Mouse (Mus musculus) left cerebral cortex, postnatal 36 days (tissue): Measurements from ENCODE around the gene Dock8. TPM values are rescaled to one million over a fixed set of nuclear protein-coding genes. Genes with fewer than 3 reads are reported as not detected.

ENCODE experiments used
- DNase-seq, 2 experiments: peaks; one replicate each; pipeline ENCODE4 v3.0.0; 2021 to 2022; ENCODE audit warnings: low spot score in 2 of 2, mixed read lengths in 1 of 2
- intact Hi-C: fragments of 180-260 bp; cut with DNase I; formaldehyde crosslinking; loops from one replicate; pipeline ENCODE4 v1.15.1; 2025
- total RNA-seq, 2 experiments: library from RNA; stranded (reverse); gene quantifications; 2 replicates each; pipeline ENCODE4 v1.2.3; 2021

The Dock8 gene
- 1 to 10 TPM; 2.3 to 4.6 TPM for total RNA-seq

- DNase-seq, result peak; percentile 37 to 53
- intact Hi-C loops, result no loop called here
Measured at GRCm38 (mm10) chr19:24999201-24999886, at the start of gene Dock8. Gene Dock8 (plus strand): TSS chr19:24999534.

- no peak for DNase-seq
- intact Hi-C loops, result loop anchor here (5.0 kb wide), 2 partner anchors 149 to 374 kb away; no protein-coding TSS in a partner anchor
Measured at GRCm38 (mm10) chr19:24958531-24958930, 40.8 kb upstream of the Dock8 start.

GRCm38 (mm10) chr19:24961172-24961962, 38.0 kb upstream of the Dock8 start, which contains the start of gene Cbwd1:
Gene Cbwd1 (minus strand): TSS chr19:24961610.
- intact Hi-C loops, result loop anchor here (5.0 to 10.0 kb wide), 2 partner anchors 493 to 676 kb away; no protein-coding TSS in a partner anchor
- peak; percentile 95 to 97 for DNase-seq

- no peak for DNase-seq
- intact Hi-C loops, result loop anchor here (10.0 kb wide), 1 partner anchor 489 kb away; no protein-coding TSS in a partner anchor
Measured at GRCm38 (mm10) chr19:24966203-24966602, 33.1 kb upstream of the Dock8 start.

- no peak for DNase-seq
- intact Hi-C loops, result loop anchor here (10.0 kb wide), 1 partner anchor 488 kb away; no protein-coding TSS in a partner anchor
Measured at GRCm38 (mm10) chr19:24966941-24967340, 32.4 kb upstream of the Dock8 start.

GRCm38 (mm10) chr19:24971307-24971706, 28.0 kb upstream of the Dock8 start:
- intact Hi-C loops, result no loop called here
- no peak for DNase-seq

GRCm38 (mm10) chr19:24972701-24973390, 26.5 kb upstream of the Dock8 start:
- intact Hi-C loops, result no loop called here
- no peak for DNase-seq

GRCm38 (mm10) chr19:24977991-24978390, 21.3 kb upstream of the Dock8 start:
- DNase-seq, result no peak
- intact Hi-C loops, result no loop called here

- intact Hi-C loops, result no loop called here
- DNase-seq, result no peak
Measured at GRCm38 (mm10) chr19:24978852-24979842, 20.2 kb upstream of the Dock8 start.

GRCm38 (mm10) chr19:24981294-24981693, 18.0 kb upstream of the Dock8 start:
- intact Hi-C loops, result no loop called here
- DNase-seq, result peak; percentile 27 to 34

- no peak for DNase-seq
- intact Hi-C loops, result no loop called here
Measured at GRCm38 (mm10) chr19:24983050-24983449, 16.3 kb upstream of the Dock8 start.

GRCm38 (mm10) chr19:24983857-24984498, 15.4 kb upstream of the Dock8 start:
- DNase-seq, result no peak
- intact Hi-C loops, result no loop called here

GRCm38 (mm10) chr19:24985045-24985444, 14.3 kb upstream of the Dock8 start:
- DNase-seq, result no peak
- intact Hi-C loops, result no loop called here

GRCm38 (mm10) chr19:24987355-24987754, 12.0 kb upstream of the Dock8 start:
- no peak for DNase-seq
- intact Hi-C loops, result no loop called here

GRCm38 (mm10) chr19:24988831-24989230, 10.5 kb upstream of the Dock8 start:
- intact Hi-C loops, result no loop called here
- no peak for DNase-seq

GRCm38 (mm10) chr19:24990138-24990822, 9.1 kb upstream of the Dock8 start:
- intact Hi-C loops, result no loop called here
- DNase-seq, result no peak

GRCm38 (mm10) chr19:24993526-24993925, 5.8 kb upstream of the Dock8 start:
- no peak for DNase-seq
- intact Hi-C loops, result no loop called here

- intact Hi-C loops, result no loop called here
- DNase-seq, result no peak
Measured at GRCm38 (mm10) chr19:24994900-24995299, 4.4 kb upstream of the Dock8 start.
